Mouse (Mus musculus) MEL (cell line): ENCODE measurements around the gene Cilp. TPM values are rescaled to one million over a fixed set of nuclear protein-coding genes. Genes with fewer than 3 reads are reported as not detected.
A peak's percentile ranks its signal among the peaks of the same experiment; 100 is the strongest.

Experiments
- DNase-seq: peaks from one replicate; pipeline ENCODE4 v3.0.0; 2011; ENCODE audit warnings: low read depth, low spot score
- H3K27ac ChIP-seq: 2 replicates; pipeline ENCODE4 v1.5.1; 2012; ENCODE audit warnings: low read depth, mild to moderate bottlenecking, control low read depth, low read length, moderate library complexity; ENCODE audit not compliant: control insufficient read depth
- H3K27me3 ChIP-seq, 2 experiments: fragments of 150-350 bp in 1 of 2; sonication (generic) in 1 of 2; 2 replicates each; pipeline ENCODE4 v1.6.1; 2012; ENCODE audit warnings: low read length in 2 of 2, mild to moderate bottlenecking in 2 of 2, improper control_type of control experiment in 1 of 2, moderate library complexity in 1 of 2; ENCODE audit not compliant: insufficient read depth in 2 of 2, control insufficient read depth in 1 of 2
- H3K36me3 ChIP-seq, 2 experiments: 2 replicates each; pipeline ENCODE4 v1.6.1; 2012 to 2014; ENCODE audit warnings: low read length in 2 of 2, improper control_type of control experiment in 1 of 2, inconsistent platforms in 1 of 2, mild to moderate bottlenecking in 1 of 2; ENCODE audit not compliant: insufficient read depth in 2 of 2, control insufficient read depth in 1 of 2
- H3K4me1 ChIP-seq, 2 experiments: fragments of 150-350 bp in 1 of 2; sonication (generic) in 1 of 2; 2 replicates each; pipeline ENCODE4 v1.6.1; 2012; ENCODE audit warnings: low read length in 2 of 2, improper control_type of control experiment in 1 of 2, mild to moderate bottlenecking in 1 of 2; ENCODE audit not compliant: insufficient read depth in 2 of 2, control insufficient read depth in 1 of 2
- H3K4me3 ChIP-seq, 2 experiments: fragments of 150-350 bp in 1 of 2; sonication (generic) in 1 of 2; 2 replicates each; pipeline ENCODE4 v1.5.1; 2012; ENCODE audit warnings: low read depth in 2 of 2, low read length in 2 of 2, mild to moderate bottlenecking in 2 of 2, moderate library complexity in 2 of 2, control low read depth in 1 of 2, improper control_type of control experiment in 1 of 2; ENCODE audit not compliant: control insufficient read depth in 1 of 2, insufficient read depth in 1 of 2
- H3K79me2 ChIP-seq: 2 replicates; pipeline ENCODE4 v1.6.1; 2012; ENCODE audit warnings: mild to moderate bottlenecking, low read length, moderate library complexity; ENCODE audit not compliant: control insufficient read depth, poor library complexity, insufficient read depth
- H3K9ac ChIP-seq: 2 replicates; pipeline ENCODE4 v1.6.1; 2012; ENCODE audit warnings: low read depth, mild to moderate bottlenecking, control low read depth, low read length, moderate library complexity; ENCODE audit not compliant: control insufficient read depth, poor library complexity, severe bottlenecking
- H3K9me3 ChIP-seq: fragments of 150-350 bp; sonication (generic); replicated peaks from 2 replicates; pipeline ENCODE4 v1.6.1; 2012; ENCODE audit warnings: mild to moderate bottlenecking, low read length, improper control_type of control experiment, moderate library complexity; ENCODE audit not compliant: insufficient read depth
- BHLHE40 ChIP-seq: IDR thresholded peaks from 2 replicates; pipeline ENCODE4 v1.6.1; 2012; ENCODE audit warnings: low read depth, mild to moderate bottlenecking, inconsistent platforms, low read length, improper control_type of control experiment, borderline replicate concordance
- CHD1 ChIP-seq: IDR thresholded peaks from 2 replicates; pipeline ENCODE4 v1.6.1; 2012; ENCODE audit warnings: low read depth, mild to moderate bottlenecking, inconsistent platforms, low read length, improper control_type of control experiment
- CHD2 ChIP-seq: IDR thresholded peaks from 2 replicates; pipeline ENCODE4 v1.6.1; 2011; ENCODE audit warnings: low read length, improper control_type of control experiment
- CTCF ChIP-seq, 3 experiments: IDR thresholded peaks in 2 of 3; conservative IDR thresholded peaks in 1 of 3; 2 replicates each; pipeline ENCODE4 v1.5.1; 2011 to 2012; ENCODE audit warnings: low read length in 3 of 3, low read depth in 2 of 3, mild to moderate bottlenecking in 2 of 3, improper control_type of control experiment in 1 of 3, inconsistent platforms in 1 of 3, mixed read lengths in 1 of 3, moderate library complexity in 1 of 3; ENCODE audit not compliant: control insufficient read depth in 1 of 3, insufficient read depth in 1 of 3, poor library complexity in 1 of 3, severe bottlenecking in 1 of 3
- E2F4 ChIP-seq: IDR thresholded peaks from 2 replicates; pipeline ENCODE4 v1.6.1; 2011; ENCODE audit warnings: low read depth, low read length, improper control_type of control experiment, borderline replicate concordance
- ELF1 ChIP-seq: IDR thresholded peaks from 2 replicates; pipeline ENCODE4 v1.6.1; 2014; ENCODE audit warnings: low read depth, mild to moderate bottlenecking, inconsistent platforms, low read length, improper control_type of control experiment, moderate library complexity
- EP300 ChIP-seq, 2 experiments: IDR thresholded peaks; 2 replicates each; pipeline ENCODE4 v1.6.1; 2011; ENCODE audit warnings: improper control_type of control experiment in 2 of 2, low read length in 2 of 2, low read depth in 1 of 2, mild to moderate bottlenecking in 1 of 2
- ETS1 ChIP-seq: IDR thresholded peaks from 2 replicates; pipeline ENCODE4 v1.6.1; 2012; ENCODE audit warnings: low read depth, mild to moderate bottlenecking, inconsistent platforms, low read length, improper control_type of control experiment, moderate library complexity
- GATA1 ChIP-seq: IDR thresholded peaks from 2 replicates; pipeline ENCODE4 v1.6.1; 2011; ENCODE audit warnings: low read depth, low read length, improper control_type of control experiment
- HCFC1 ChIP-seq: IDR thresholded peaks from 2 replicates; pipeline ENCODE4 v1.6.1; 2012; ENCODE audit warnings: low read depth, mild to moderate bottlenecking, inconsistent platforms, low read length, improper control_type of control experiment, moderate library complexity
- JUND ChIP-seq: IDR thresholded peaks from 2 replicates; pipeline ENCODE4 v1.6.1; 2011; ENCODE audit warnings: low read depth, mild to moderate bottlenecking, improper control_type of control experiment, low read length
- KAT2A ChIP-seq: conservative IDR thresholded peaks from 2 replicates; pipeline ENCODE4 v1.6.1; 2012; ENCODE audit warnings: low read depth, low read length, improper control_type of control experiment, inconsistent platforms
- MAFK ChIP-seq: IDR thresholded peaks from 2 replicates; pipeline ENCODE4 v1.6.1; 2011; ENCODE audit warnings: low read depth, mild to moderate bottlenecking, low read length, improper control_type of control experiment, borderline replicate concordance
- MAX ChIP-seq: IDR thresholded peaks from 2 replicates; pipeline ENCODE4 v1.6.1; 2011; ENCODE audit warnings: low read length, improper control_type of control experiment
- MAZ ChIP-seq: IDR thresholded peaks from 2 replicates; pipeline ENCODE4 v1.6.1; 2012; ENCODE audit warnings: low read depth, mild to moderate bottlenecking, inconsistent platforms, low read length, improper control_type of control experiment
- MEF2A ChIP-seq: IDR thresholded peaks from 2 replicates; pipeline ENCODE4 v1.6.1; 2014; ENCODE audit warnings: low read depth, mild to moderate bottlenecking, inconsistent platforms, low read length, improper control_type of control experiment; ENCODE audit not compliant: poor library complexity, insufficient replicate concordance, severe bottlenecking; ENCODE audit errors: extremely low read depth
- MXI1 ChIP-seq: IDR thresholded peaks from 2 replicates; pipeline ENCODE4 v1.6.1; 2011; ENCODE audit warnings: mild to moderate bottlenecking, low read depth, low read length, improper control_type of control experiment
- MYB ChIP-seq: IDR thresholded peaks from 2 replicates; pipeline ENCODE4 v1.6.1; 2011; ENCODE audit warnings: mild to moderate bottlenecking, low read depth, low read length, improper control_type of control experiment
- MYC ChIP-seq: IDR thresholded peaks from 2 replicates; pipeline ENCODE4 v1.6.1; 2011; ENCODE audit warnings: low read depth, mild to moderate bottlenecking, low read length, improper control_type of control experiment, moderate library complexity
- NRF1 ChIP-seq: IDR thresholded peaks from 2 replicates; pipeline ENCODE4 v1.6.1; 2014; ENCODE audit warnings: low read depth, mild to moderate bottlenecking, inconsistent platforms, low read length, improper control_type of control experiment, moderate library complexity; ENCODE audit not compliant: poor library complexity, insufficient read depth, severe bottlenecking
- POLR2AphosphoS2 ChIP-seq: IDR thresholded peaks from 2 replicates; pipeline ENCODE4 v1.6.1; 2011; ENCODE audit warnings: low read length, improper control_type of control experiment
- RAD21 ChIP-seq: IDR thresholded peaks from 2 replicates; pipeline ENCODE4 v1.6.1; 2011; ENCODE audit warnings: mild to moderate bottlenecking, low read depth, low read length, improper control_type of control experiment
- RCOR1 ChIP-seq: IDR thresholded peaks from 2 replicates; pipeline ENCODE4 v1.6.1; 2012; ENCODE audit warnings: low read depth, mild to moderate bottlenecking, inconsistent platforms, low read length, improper control_type of control experiment
- SIN3A ChIP-seq: IDR thresholded peaks from 2 replicates; pipeline ENCODE4 v1.6.1; 2012; ENCODE audit warnings: low read length, improper control_type of control experiment, inconsistent platforms
- TAL1 ChIP-seq: IDR thresholded peaks from 2 replicates; pipeline ENCODE4 v1.6.1; 2012; ENCODE audit warnings: mild to moderate bottlenecking, inconsistent platforms, low read length, moderate library complexity, mixed read lengths
- TBP ChIP-seq: IDR thresholded peaks from 2 replicates; pipeline ENCODE4 v1.8.0; 2011; ENCODE audit warnings: low read depth, low read length, improper control_type of control experiment
- USF1 ChIP-seq: IDR thresholded peaks from 2 replicates; pipeline ENCODE4 v1.6.1; 2014; ENCODE audit warnings: low read depth, mild to moderate bottlenecking, inconsistent platforms, low read length, improper control_type of control experiment, moderate library complexity
- USF2 ChIP-seq, 2 experiments: IDR thresholded peaks; 2 replicates each; pipeline ENCODE4 v1.6.1; 2011 to 2012; ENCODE audit warnings: improper control_type of control experiment in 2 of 2, low read length in 2 of 2, borderline replicate concordance in 1 of 2, inconsistent platforms in 1 of 2, low read depth in 1 of 2, mild to moderate bottlenecking in 1 of 2; ENCODE audit not compliant: insufficient read depth in 1 of 2
- ZKSCAN1 ChIP-seq: IDR thresholded peaks from 2 replicates; pipeline ENCODE4 v1.6.1; 2012; ENCODE audit warnings: low read depth, mild to moderate bottlenecking, inconsistent platforms, low read length, improper control_type of control experiment, moderate library complexity
- ZMIZ1 ChIP-seq: IDR thresholded peaks from 2 replicates; pipeline ENCODE4 v1.6.1; 2012; ENCODE audit warnings: low read depth, mild to moderate bottlenecking, inconsistent platforms, low read length, improper control_type of control experiment, moderate library complexity
- polyA plus RNA-seq, 2 experiments: library from polyadenylated mRNA; stranded (reverse) in 1 of 2; unstranded in 1 of 2; fragments of >175 nt in 1 of 2; fragments of >200 nt in 1 of 2; gene quantifications; 2 replicates each; pipeline versions ENCODE4 v1.2.1 to v1.2.4; 2012; ENCODE audit warnings: low replicate concordance in 2 of 2, low read depth in 1 of 2; ENCODE audit not compliant: insufficient read length in 2 of 2, insufficient read depth in 1 of 2, missing spikeins in 1 of 2
- total RNA-seq: library from RNA; depleted of rRNA; stranded (reverse); fragments of 300-350 nt; gene quantifications from 2 replicates; pipeline ENCODE4 v1.2.3, GENCODE M21; 2012

The Cilp gene
- total and polyA plus RNA-seq, 3 experiments = 0.01 TPM; not detected in 2

GRCm38 (mm10) chr9:65215494-65216126 lies 49.4 kb upstream of the Cilp start (continued):
- TF ChIP-seq ETS1 (peak; percentile 99), MXI1 (peak; percentile 83), USF2 (IDR thresholded peaks at IDR 0.05; ENCODE audit: borderline replicate concordance in 1 of 2, insufficient read depth in 1 of 2, low read depth in 1 of 2, low read length in 2 of 2) (no peak), MAX (peak; percentile 54; the same call in 1 of the 2 replicates), KAT2A (0 out of 2 replicates have a peak, but pooled peaks have one; percentile 17), MYC (peak; percentile 72), E2F4 (no peak), MEF2A (no peak), RCOR1 (peak; percentile 59; the same call in 1 of the 2 replicates), JUND (peak; percentile 31; the same call in 1 of the 2 replicates), MAFK (peak; percentile 47), CTCF (IDR thresholded peaks at IDR 0.05 in 2 of 3, conservative IDR thresholded peaks at IDR 0.05 in 1 of 3; ENCODE audit: control insufficient read depth in 1 of 3, insufficient read depth in 1 of 3, low read depth in 2 of 3, low read length in 3 of 3, poor library complexity in 1 of 3, severe bottlenecking in 1 of 3) (no peak), ELF1 (no peak), ZMIZ1 (peak; percentile 96), HCFC1 (peak; percentile 61), CHD1 (peak; percentile 96; the same call in 1 of the 2 replicates)

- peaks cover 5 to 10% of the 10 kb centered on the region in 2 experiments; a peak in 3 of 4 replicates for H3K4me1 ChIP-seq
- no peaks in the 10 kb centered on the region for H3K9me3 ChIP-seq
- H3K9ac ChIP-seq = peak overlapping the region; percentile 65
- peaks cover 3% of the 10 kb centered on the region; the same call in 1 of the 2 replicates for H3K79me2 ChIP-seq
- peak overlapping the region; percentile 55 to 62 for H3K4me3 ChIP-seq
- H3K36me3 ChIP-seq = peaks cover 0 to 12% of the 10 kb centered on the region in 2 experiments; a peak in 2 of 4 replicates
- H3K27me3 ChIP-seq = no peaks in the 10 kb centered on the region
- H3K27ac ChIP-seq = peak overlapping the region; percentile 93
- peak; percentile 89 for DNase-seq
- peak; percentile 73; the same call in 1 of the 2 replicates for TF ChIP-seq ZMIZ1
- no peak for TF ChIP-seq MYB
- no peak for TF ChIP-seq ZKSCAN1
- no peak for TF ChIP-seq TAL1
- peak; percentile 40 for TF ChIP-seq MXI1
- no peak for TF ChIP-seq RAD21
- no peak for TF ChIP-seq CTCF (IDR thresholded peaks at IDR 0.05 in 2 of 3, conservative IDR thresholded peaks at IDR 0.05 in 1 of 3; ENCODE audit: control insufficient read depth in 1 of 3, insufficient read depth in 1 of 3, low read depth in 2 of 3, low read length in 3 of 3, poor library complexity in 1 of 3, severe bottlenecking in 1 of 3)
- peak; percentile 10; the same call in 1 of the 2 replicates for TF ChIP-seq MYC
- TF ChIP-seq TBP = peak; percentile 75
- no peak for TF ChIP-seq E2F4
- TF ChIP-seq USF1 = no peak
- TF ChIP-seq HCFC1 = peak; percentile 69
- TF ChIP-seq CHD2 = no peak
- peak; percentile 52 for TF ChIP-seq POLR2AphosphoS2
- TF ChIP-seq GATA1 = peak; percentile 54
- no peak for TF ChIP-seq MAZ
- TF ChIP-seq KAT2A = no peak
- TF ChIP-seq MEF2A = no peak
- TF ChIP-seq EP300 (IDR thresholded peaks at IDR 0.05; ENCODE audit: low read depth in 1 of 2, low read length in 2 of 2) = no peak
- TF ChIP-seq SIN3A = no peak; the same call in 1 of the 2 replicates
- no peak for TF ChIP-seq USF2 (IDR thresholded peaks at IDR 0.05; ENCODE audit: borderline replicate concordance in 1 of 2, insufficient read depth in 1 of 2, low read depth in 1 of 2, low read length in 2 of 2)
- TF ChIP-seq RCOR1 = no peak
- no peak for TF ChIP-seq MAFK
- peak; percentile 68; the same call in 1 of the 2 replicates for TF ChIP-seq BHLHE40
- TF ChIP-seq ETS1 = no peak
- no peak for TF ChIP-seq NRF1
Observed at GRCm38 (mm10) chr9:65216972-65217371, 48.0 kb upstream of the Cilp start.
